Comparison of ENCODE assay signal across 9 mouse cellular contexts in genomic region chr7:127022528-127023271, GRCm38 (mm10). TPM values are rescaled to one million over a fixed set of nuclear protein-coding genes. Genes with fewer than 3 reads are reported as not detected.
A peak's percentile ranks its signal among the peaks of the same experiment; 100 is the strongest.
DNase-seq lines count a peak whose midpoint lies in the region; ATAC-seq lines count a peak whose summit lies in the region.
"Had no signal": no experiment of that assay in that cellular context is flagged by ENCODE, and none has a peak within 500 bp of the region (broad histone marks: within the 10 kb centered on the region; RNA-seq: fewer than 3 reads in every experiment).

No protein-coding gene starts in this region.

- peak overlapping the region; percentile 82 for H3K4me3 ChIP-seq in heart, embryonic 10.5 days
- H3K4me3 ChIP-seq in liver, embryonic 12.5 days: peak overlapping the region; percentile 90

- no peaks in the 10 kb centered on the region for H3K9me3 ChIP-seq in heart, embryonic 10.5 days
- H3K9me3 ChIP-seq in liver, embryonic 12.5 days (replicated peaks): no peaks in the 10 kb centered on the region

- H3K27ac ChIP-seq in heart, embryonic 10.5 days: peak overlapping the region; percentile 60; the same call in 1 of the 2 replicates
- peak overlapping the region; percentile 98; the same call in 1 of the 2 replicates for H3K27ac ChIP-seq in liver, embryonic 12.5 days

- peaks cover 29% of the 10 kb centered on the region for H3K36me3 ChIP-seq in heart, embryonic 10.5 days
- peaks cover 40% of the 10 kb centered on the region for H3K36me3 ChIP-seq in liver, embryonic 12.5 days

- peaks cover 81% of the 10 kb centered on the region for H3K4me1 ChIP-seq in heart, embryonic 10.5 days
- H3K4me1 ChIP-seq in liver, embryonic 12.5 days: peaks cover 76% of the 10 kb centered on the region

- WGBS in heart, embryonic 10.5 days: 80% methylated on average over 7 of the region's 7 CpGs
- 87% methylated on average over 7 of the region's 7 CpGs for WGBS in liver, embryonic 12.5 days (ENCODE audit: insufficient replicate concordance)

- ATAC-seq in liver, embryonic 12.5 days: no peak

- no peaks in the 10 kb centered on the region for H3K27me3 ChIP-seq in heart, embryonic 10.5 days (ENCODE audit: insufficient read depth, poor library complexity, severe bottlenecking)
- H3K27me3 ChIP-seq in liver, embryonic 12.5 days (replicated peaks): no peaks in the 10 kb centered on the region

- peak overlapping the region; percentile 98 for H3K4me2 ChIP-seq in liver, embryonic 12.5 days

- intact Hi-C loops in heart, postnatal 36 days (cut with DNase I): loop anchor here (10.0 kb wide), 1 partner anchor 452 kb away; the partner anchor contains the start of gene Fbrs

- H3K9ac ChIP-seq in liver, embryonic 12.5 days: peak overlapping the region; percentile 100

- DNase-seq in heart, embryonic 10.5 days (ENCODE audit: low spot score): no peak
- DNase-seq in heart, postnatal 36 days: no peak
- DNase-seq in thymus, postnatal 14 days: peak; percentile 58
- no peak for DNase-seq in thymus, postnatal 10 days (ENCODE audit: low spot score in 2 of 2)
- DNase-seq in urinary bladder, adult 2 months (ENCODE audit: low spot score): no peak
- DNase-seq in gastrocnemius, postnatal 10 days: no peak
- DNase-seq in frontal cortex, adult 2 months (ENCODE audit: extremely low spot score in 1 of 2, low spot score in 1 of 2): no peak

RNA-seq across cellular contexts. Expression of gene Prrt2, which starts 1.7 kb away (rescaled TPM):
- 2.4 and 3.2 TPM in 2 replicates for polyA plus RNA-seq in heart, embryonic 10.5 days (2016; fragmentation: Nextera tagmentation; extraction: Ambion mirVana)
- 1 to 10 TPM in 1 of 2 experiments, under 1 TPM in 1; 0.57 to 1.2 TPM for total RNA-seq in heart, postnatal 36 days (2021)
- 0.88 and 2.1 TPM in 2 replicates for polyA plus RNA-seq in liver, embryonic 12.5 days (2016; fragmentation: Nextera tagmentation; extraction: Ambion mirVana)
- 9.7 and 10.2 TPM in 2 replicates for polyA plus RNA-seq in urinary bladder, adult 2 months (2012; rRNA removed)
- 1 to 10 TPM; 1.9 to 4.6 TPM for total RNA-seq in gastrocnemius, postnatal 10 days (2021)
- polyA plus RNA-seq in frontal cortex, adult 2 months (2012; rRNA removed): 227 and 259 TPM in 2 replicates

RNA-seq across cellular contexts. Expression of gene Gm42742, which starts 1.8 kb away (rescaled TPM):
- polyA plus RNA-seq in heart, embryonic 10.5 days (2016; fragmentation: Nextera tagmentation; extraction: Ambion mirVana): 20.6 and 46.6 TPM in 2 replicates
- total RNA-seq in heart, postnatal 36 days (2021): 10 to 100 TPM; 25.2 to 28.6 TPM
- 4.1 and 8.9 TPM in 2 replicates for polyA plus RNA-seq in liver, embryonic 12.5 days (2016; fragmentation: Nextera tagmentation; extraction: Ambion mirVana)
- polyA plus RNA-seq in urinary bladder, adult 2 months (2012; rRNA removed): 66.3 and 76.5 TPM in 2 replicates
- 10 to 100 TPM; 17.5 to 23.1 TPM for total RNA-seq in gastrocnemius, postnatal 10 days (2021)
- polyA plus RNA-seq in frontal cortex, adult 2 months (2012; rRNA removed): 95.5 and 113 TPM in 2 replicates

RNA-seq across cellular contexts. Expression of gene Maz, which starts 4.1 kb away (rescaled TPM):
- polyA plus RNA-seq in heart, embryonic 10.5 days (2016; fragmentation: Nextera tagmentation; extraction: Ambion mirVana): 41.5 and 66.9 TPM in 2 replicates
- 10 to 100 TPM; 66.5 to 71.5 TPM for total RNA-seq in heart, postnatal 36 days (2021)
- polyA plus RNA-seq in liver, embryonic 12.5 days (2016; fragmentation: Nextera tagmentation; extraction: Ambion mirVana): 104 and 107 TPM in 2 replicates
- 72.0 and 72.5 TPM in 2 replicates for polyA plus RNA-seq in urinary bladder, adult 2 months (2012; rRNA removed)
- 10 to 100 TPM; 75.6 to 92.8 TPM for total RNA-seq in gastrocnemius, postnatal 10 days (2021)
- 165 and 186 TPM in 2 replicates for polyA plus RNA-seq in frontal cortex, adult 2 months (2012; rRNA removed)

RNA-seq across cellular contexts. Expression of gene Pagr1a, which starts 5.5 kb away (rescaled TPM):
- 64.1 and 99.6 TPM in 2 replicates for polyA plus RNA-seq in heart, embryonic 10.5 days (2016; fragmentation: Nextera tagmentation; extraction: Ambion mirVana)
- 10 to 100 TPM in 1 of 2 experiments, not detected in 1; 11.8 TPM for total RNA-seq in heart, postnatal 36 days (2021)
- polyA plus RNA-seq in liver, embryonic 12.5 days (2016; fragmentation: Nextera tagmentation; extraction: Ambion mirVana): 60.5 and 65.1 TPM in 2 replicates
- 16.4 and 18.2 TPM in 2 replicates for polyA plus RNA-seq in urinary bladder, adult 2 months (2012; rRNA removed)
- 1 to 10 TPM; 2.5 to 8.2 TPM for total RNA-seq in gastrocnemius, postnatal 10 days (2021)
- 30.0 and 42.3 TPM in 2 replicates for polyA plus RNA-seq in frontal cortex, adult 2 months (2012; rRNA removed)

RNA-seq across cellular contexts. Expression of gene Pagr1b, which starts 6.4 kb away (rescaled TPM):
- polyA plus RNA-seq in heart, embryonic 10.5 days (2016; fragmentation: Nextera tagmentation; extraction: Ambion mirVana): 0.41 TPM in 1 of 2 replicates, not detected in the other
- not detected for total RNA-seq in heart, postnatal 36 days (2021)
- 0.57 TPM in 1 of 2 replicates, not detected in the other for polyA plus RNA-seq in liver, embryonic 12.5 days (2016; fragmentation: Nextera tagmentation; extraction: Ambion mirVana)
- 2.8 and 3.2 TPM in 2 replicates for polyA plus RNA-seq in urinary bladder, adult 2 months (2012; rRNA removed)
- 1 to 10 TPM in 1 of 2 experiments, not detected in 1; 1.5 TPM for total RNA-seq in gastrocnemius, postnatal 10 days (2021)
- 1.7 and 2.4 TPM in 2 replicates for polyA plus RNA-seq in frontal cortex, adult 2 months (2012; rRNA removed)
- total RNA-seq: heart, adult 18-20 months had no signal

Comparison
In these comparisons a context has a peak if more than half of its experiments do, and no peak if none do; other contexts are left out.
1. RNA of gene Prrt2, which starts 1.7 kb away (polyA plus RNA-seq): 227 to 259 TPM in frontal cortex, adult 2 months; 9.7 to 10.2 TPM in urinary bladder, adult 2 months, 2.4 to 3.2 TPM in heart, embryonic 10.5 days and 0.88 to 2.1 TPM in liver, embryonic 12.5 days; every median in the first group is over 10 times any median in the second.